8 mouse cellular contexts compared by ENCODE assay signal in the genomic region with DNA sequence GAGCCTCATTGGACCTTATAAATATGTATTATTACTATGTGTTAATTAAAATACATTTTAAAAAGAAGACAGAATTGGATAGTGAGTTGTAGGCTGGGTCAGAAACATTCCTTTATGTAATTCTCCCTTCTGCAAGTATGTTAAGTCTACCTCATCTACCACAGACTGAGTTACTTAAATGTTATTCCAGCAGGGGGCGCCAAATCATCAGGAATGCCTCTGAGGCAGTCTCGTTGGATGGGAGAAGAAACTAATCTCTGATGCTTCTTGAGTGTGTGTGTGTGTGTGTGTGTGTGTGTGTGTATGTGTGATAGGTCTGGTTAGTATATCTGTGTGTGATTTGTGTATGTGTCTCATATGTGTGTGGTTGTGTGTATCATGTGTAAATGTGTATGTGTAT. TPM values are rescaled to one million over a fixed set of nuclear protein-coding genes. Genes with fewer than 3 reads are reported as not detected.
DNase-seq lines count a peak whose midpoint lies in the region; ATAC-seq and TF ChIP-seq lines count a peak whose summit lies in the region.

No protein-coding gene starts in this region.

- peak; percentile 95 for TF ChIP-seq CTCF in stomach, postnatal 0 days (IDR thresholded peaks at IDR 0.05; ENCODE audit: low read depth)

- no peak overlapping the region for H3K4me3 ChIP-seq in kidney, embryonic 14.5 days (ENCODE audit: low read length)
- H3K4me3 ChIP-seq in limb, embryonic 13.5 days, result no peak overlapping the region
- no peak overlapping the region for H3K4me3 ChIP-seq in stomach, postnatal 0 days (ENCODE audit: low read depth, low read length)

- H3K4me1 ChIP-seq in kidney, embryonic 14.5 days (ENCODE audit: control insufficient read depth, insufficient read depth, low read length), result 0 out of 2 replicates have a peak, but pooled peaks cover 3% of the 10 kb centered on the region
- peaks cover 3% of the 10 kb centered on the region; the same call in 1 of the 2 replicates for H3K4me1 ChIP-seq in limb, embryonic 13.5 days
- no peaks in the 10 kb centered on the region for H3K4me1 ChIP-seq in stomach, postnatal 0 days (replicated peaks; ENCODE audit: control insufficient read depth, insufficient read depth)

- H3K4me2 ChIP-seq in kidney, embryonic 14.5 days (replicated peaks; ENCODE audit: low read depth, low read length), result no peak overlapping the region
- H3K4me2 ChIP-seq in limb, embryonic 13.5 days (replicated peaks), result no peak overlapping the region
- H3K4me2 ChIP-seq in stomach, postnatal 0 days (replicated peaks; ENCODE audit: low read depth), result no peak overlapping the region

- no peaks in the 10 kb centered on the region for H3K27me3 ChIP-seq in kidney, embryonic 14.5 days (ENCODE audit: control insufficient read depth, insufficient read depth, low read length)
- H3K27me3 ChIP-seq in limb, embryonic 13.5 days, result peaks cover 24% of the 10 kb centered on the region
- no peaks in the 10 kb centered on the region for H3K27me3 ChIP-seq in stomach, postnatal 0 days (ENCODE audit: control insufficient read depth, insufficient read depth, low read length)

- H3K9ac ChIP-seq in kidney, embryonic 14.5 days (ENCODE audit: low read depth, low read length), result no peak overlapping the region
- H3K9ac ChIP-seq in limb, embryonic 13.5 days, result no peak overlapping the region
- H3K9ac ChIP-seq in stomach, postnatal 0 days (ENCODE audit: low read length), result no peak overlapping the region

- peak; percentile 91 for DNase-seq in 3T3-L1 (ENCODE audit: low read depth, low spot score)
- DNase-seq in ZHBTc4 (ENCODE audit: low read depth, low spot score), result peak; percentile 89
- peak; percentile 75 to 88 for DNase-seq in cerebellum, postnatal 4 days (ENCODE audit: low spot score in 2 of 2)
- peak; percentile 32 to 38 for DNase-seq in gastrocnemius, adult 8-10 months (ENCODE audit: low spot score in 2 of 2)
- peak; percentile 77 for DNase-seq in neural tube, embryonic 10.5 days (ENCODE audit: extremely low spot score, low spot score)
- DNase-seq in stomach, postnatal 0 days (ENCODE audit: low spot score), result peak; percentile 78

- H3K36me3 ChIP-seq in kidney, embryonic 14.5 days (ENCODE audit: control insufficient read depth, insufficient read depth, low read length), result no peaks in the 10 kb centered on the region
- H3K36me3 ChIP-seq in limb, embryonic 13.5 days, result no peaks in the 10 kb centered on the region
- H3K36me3 ChIP-seq in stomach, postnatal 0 days (ENCODE audit: control insufficient read depth, insufficient read depth, low read length), result no peaks in the 10 kb centered on the region

- whole genome bisulfite sequencing in kidney, embryonic 14.5 days, result 0% methylated on average over 2 of the region's 2 CpGs
- WGBS in limb, embryonic 13.5 days, result 1% methylated on average over 2 of the region's 2 CpGs
- WGBS in stomach, postnatal 0 days, result 1% methylated on average over 2 of the region's 2 CpGs

- H3K27ac ChIP-seq in kidney, embryonic 14.5 days (ENCODE audit: low read depth, low read length), result no peak overlapping the region
- H3K27ac ChIP-seq in limb, embryonic 13.5 days, result no peak overlapping the region
- H3K27ac ChIP-seq in stomach, postnatal 0 days (replicated peaks), result no peak overlapping the region

- peak; percentile 62; the same call in 1 of the 2 replicates for ATAC-seq in kidney, embryonic 14.5 days (ENCODE audit: low FRiP score, low TSS enrichment)
- ATAC-seq in limb, embryonic 13.5 days (ENCODE audit: low FRiP score, low read depth), result peak; percentile 57; the same call in 1 of the 2 replicates
- ATAC-seq in stomach, postnatal 0 days (ENCODE audit: low FRiP score, low TSS enrichment), result peak; percentile 49

- no peak for TF ChIP-seq EP300 in stomach, postnatal 0 days (optimal IDR thresholded peaks at IDR 0.05)

- H3K9me3 ChIP-seq in kidney, embryonic 14.5 days (ENCODE audit: control insufficient read depth, low read length), result no peaks in the 10 kb centered on the region
- H3K9me3 ChIP-seq in limb, embryonic 13.5 days, result no peaks in the 10 kb centered on the region
- H3K9me3 ChIP-seq in stomach, postnatal 0 days (ENCODE audit: control insufficient read depth, low read length), result no peaks in the 10 kb centered on the region

RNA-seq across cellular contexts. Expression of gene Ramp3, which starts 3.4 kb away (rescaled TPM):
- total RNA-seq in gastrocnemius, adult 8-10 months (2022), result 1 to 10 TPM in 1 of 4 experiments, under 1 TPM in 3; 0.54 to 1.5 (median 0.69) TPM
- 10.4 and 10.6 TPM in 2 replicates for polyA plus RNA-seq in kidney, embryonic 14.5 days (2014; fragmentation: Nextera tagmentation; extraction: Ambion mirVana)
- 5.5 and 7.8 TPM in 2 replicates for polyA plus RNA-seq in limb, embryonic 13.5 days (2015; fragmentation: Nextera tagmentation; extraction: Ambion mirVana)
- polyA plus RNA-seq in stomach, postnatal 0 days (2015; fragmentation: Nextera tagmentation; extraction: Ambion mirVana), result 11.6 and 12.8 TPM in 2 replicates

RNA-seq across cellular contexts. Expression of gene Wap, which starts 16.5 kb away (rescaled TPM):
- not detected for total RNA-seq in gastrocnemius, adult 8-10 months (2022)
- not detected in 2 replicates for polyA plus RNA-seq in kidney, embryonic 14.5 days (2014; fragmentation: Nextera tagmentation; extraction: Ambion mirVana)
- polyA plus RNA-seq in limb, embryonic 13.5 days (2015; fragmentation: Nextera tagmentation; extraction: Ambion mirVana), result not detected in 2 replicates
- 2.6 and 5.3 TPM in 2 replicates for polyA plus RNA-seq in stomach, postnatal 0 days (2015; fragmentation: Nextera tagmentation; extraction: Ambion mirVana)

RNA-seq across cellular contexts. Expression of gene Tbrg4, which starts 29.0 kb away (rescaled TPM):
- 10 to 100 TPM; 53.8 to 63.0 (median 61.0) TPM for total RNA-seq in gastrocnemius, adult 8-10 months (2022)
- polyA plus RNA-seq in kidney, embryonic 14.5 days (2014; fragmentation: Nextera tagmentation; extraction: Ambion mirVana), result 30.6 and 48.9 TPM in 2 replicates
- polyA plus RNA-seq in limb, embryonic 13.5 days (2015; fragmentation: Nextera tagmentation; extraction: Ambion mirVana), result 33.1 and 37.7 TPM in 2 replicates
- 29.3 and 31.2 TPM in 2 replicates for polyA plus RNA-seq in stomach, postnatal 0 days (2015; fragmentation: Nextera tagmentation; extraction: Ambion mirVana)

RNA-seq across cellular contexts. Expression of gene Nacad, which starts 49.0 kb away (rescaled TPM):
- total RNA-seq in gastrocnemius, adult 8-10 months (2022), result under 1 TPM; 0.08 to 0.22 (median 0.15) TPM
- 0.77 and 0.86 TPM in 2 replicates for polyA plus RNA-seq in kidney, embryonic 14.5 days (2014; fragmentation: Nextera tagmentation; extraction: Ambion mirVana)
- polyA plus RNA-seq in limb, embryonic 13.5 days (2015; fragmentation: Nextera tagmentation; extraction: Ambion mirVana), result 1.2 and 2.5 TPM in 2 replicates
- polyA plus RNA-seq in stomach, postnatal 0 days (2015; fragmentation: Nextera tagmentation; extraction: Ambion mirVana), result 7.3 and 7.4 TPM in 2 replicates

Comparison
In these comparisons a context has a peak if more than half of its experiments do, and no peak if none do; other contexts are left out.
1. DNase-seq: peak in every context shown above with its lines; median percentile 91 in 3T3-L1; 89 in ZHBTc4; 82 in cerebellum, postnatal 4 days; 78 in stomach, postnatal 0 days; 77 in neural tube, embryonic 10.5 days; 35 in gastrocnemius, adult 8-10 months.